Mouse (Mus musculus): ENCODE measurements around the gene Slc25a24. TPM values are rescaled to one million over a fixed set of nuclear protein-coding genes. Genes with fewer than 3 reads are reported as not detected.

Slc25a24 gene
- total RNA-seq (2021), result 10 to 100 TPM; 58.7 to 78.0 TPM
- long read RNA-seq, experiment 1, transcript Slc25a24-201 (10 exons, 3,431 nt), result major isoform, 5 of 13 reads
- long read RNA-seq, experiment 1, partial matches to known transcripts, result 8 of 13 reads
- long read RNA-seq, experiment 1, other reads (novel, unspliced or antisense), result 0 of 13 reads
- long read RNA-seq, experiment 2, partial matches to known transcripts, result 3 of 8 reads
- long read RNA-seq, experiment 2, other reads (novel, unspliced or antisense), result 1 of 8 reads

DNA sequence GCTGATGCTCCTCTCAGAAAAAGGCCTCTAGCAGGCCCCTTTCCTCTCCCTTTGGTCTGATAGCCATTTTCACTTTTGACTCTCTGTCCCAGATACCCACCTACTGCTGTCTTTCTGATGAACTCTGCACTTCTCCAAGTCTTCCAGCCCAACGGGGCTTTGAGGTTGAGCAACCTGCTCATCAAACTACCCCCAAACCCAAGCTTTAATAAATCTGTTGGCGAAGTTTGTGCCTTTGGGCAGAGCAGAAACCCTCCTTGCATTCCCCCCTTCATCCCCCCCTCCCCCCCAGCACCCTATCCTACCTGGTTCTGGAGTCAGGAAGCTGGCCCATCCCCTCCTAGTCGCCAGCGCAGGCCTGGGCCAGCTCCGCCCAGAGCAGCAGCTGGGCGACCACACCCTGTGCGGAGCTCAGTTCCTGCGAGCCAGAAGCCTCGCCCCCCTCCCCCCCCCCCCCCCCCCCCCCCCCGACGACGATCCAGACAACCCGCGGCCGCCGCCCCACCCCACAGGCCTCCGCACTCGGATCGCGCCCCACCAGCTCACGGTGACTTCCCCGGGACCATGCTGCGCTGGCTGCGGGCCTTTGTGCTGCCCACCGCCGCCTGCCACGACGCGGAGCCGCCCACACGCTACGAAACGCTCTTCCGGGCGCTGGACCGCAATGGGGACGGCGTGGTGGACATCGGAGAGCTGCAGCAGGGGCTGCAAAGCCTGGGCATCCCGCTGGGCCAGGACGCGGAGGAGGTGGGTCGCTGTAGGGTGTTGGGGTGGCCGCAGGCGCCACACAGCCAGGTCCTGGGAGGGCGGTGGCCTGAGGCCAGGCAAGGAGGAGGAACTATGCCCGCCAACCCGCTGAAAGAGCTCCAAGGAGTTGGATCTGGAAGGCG is at the start of gene Slc25a24:
TSS of gene Slc25a24 (plus strand) at position 509 of the 890 bp plus-strand sequence.
- peak; percentile 68 to 71 for DNase-seq

DNA sequence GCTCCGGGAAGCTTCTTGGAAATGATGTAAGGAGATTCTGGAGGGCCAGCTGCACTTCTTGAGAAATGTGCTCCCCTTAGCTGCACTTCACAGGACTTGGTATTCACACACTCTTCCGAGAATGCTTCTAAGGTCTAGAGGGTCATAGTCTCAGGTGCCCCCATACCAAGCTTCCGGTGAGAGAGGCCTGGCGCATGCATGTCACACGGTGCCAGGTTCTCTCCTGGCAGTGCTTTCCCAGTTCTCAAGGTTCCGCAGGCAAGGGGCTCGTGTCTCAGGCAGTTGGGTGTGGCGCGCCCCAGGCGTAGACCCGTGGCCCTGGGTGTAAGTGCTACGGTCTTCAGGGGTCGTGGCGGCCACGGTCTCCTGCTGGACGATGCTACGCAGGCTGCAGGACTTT is 42.8 kb upstream of the Slc25a24 start, which contains the start of gene Slc25a54:
TSS of gene Slc25a54 (plus strand) at position 301 of the 400 bp plus-strand sequence.
- DNase-seq, result no peak

DNA sequence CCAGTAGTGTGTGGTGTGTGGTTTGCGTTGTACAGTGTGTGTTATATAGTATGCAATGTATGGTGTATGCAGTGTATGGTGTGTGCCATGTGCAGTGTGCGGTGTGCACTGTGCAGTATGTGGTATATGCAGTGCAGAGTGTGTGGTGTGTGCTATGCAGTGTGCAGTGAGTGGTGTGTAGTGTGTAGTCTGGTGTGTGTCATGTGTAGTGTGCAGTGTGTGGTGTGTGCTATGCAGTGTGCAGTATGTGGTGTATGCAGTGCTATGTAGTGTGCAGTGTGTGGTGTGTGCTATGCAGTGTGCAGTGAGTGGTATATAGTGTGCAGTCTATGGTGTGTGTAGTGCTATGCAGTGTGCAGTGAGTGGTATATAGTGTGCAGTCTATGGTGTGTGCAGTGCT is 38.5 kb upstream of the Slc25a24 start:
- DNase-seq, result no peak

DNA sequence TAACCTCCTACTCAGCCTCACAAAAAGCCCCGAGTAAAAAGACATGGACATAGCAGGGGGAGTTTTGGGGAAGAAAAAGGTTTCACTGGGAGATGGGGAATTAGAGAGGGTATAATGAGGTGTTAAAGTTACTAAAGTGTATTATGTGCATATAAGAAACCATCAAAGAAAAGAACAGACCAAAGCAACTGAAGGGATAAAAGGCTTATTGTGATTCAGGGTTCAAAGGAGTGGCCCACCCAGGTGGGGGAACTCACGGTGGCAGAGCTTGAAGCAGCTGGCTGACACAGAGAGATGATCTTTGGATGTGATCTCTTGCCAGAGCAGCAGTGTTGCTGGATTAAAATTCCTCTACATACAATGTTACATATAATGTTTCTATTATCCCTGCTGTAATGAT is 34.5 kb upstream of the Slc25a24 start:
- DNase-seq, result no peak

DNA sequence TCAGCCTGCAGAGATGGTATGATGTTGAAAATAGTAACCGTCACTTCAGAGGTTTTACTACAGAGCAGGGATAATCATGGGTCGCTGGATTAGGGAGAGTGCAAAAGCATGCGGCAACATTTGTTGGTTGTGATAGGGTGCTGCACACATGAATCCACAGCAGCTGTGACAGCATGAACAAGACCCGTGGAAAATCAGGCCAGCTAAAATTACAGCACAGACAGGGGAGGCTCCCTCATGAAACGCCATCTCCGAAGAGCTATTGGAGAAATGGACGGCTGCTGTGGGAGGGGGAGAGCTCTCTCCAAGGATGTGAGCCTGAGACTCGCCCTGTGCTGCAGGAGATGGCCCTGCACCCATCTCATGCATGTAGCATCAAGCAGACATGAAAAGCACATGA is 18.2 kb upstream of the Slc25a24 start:
- no peak for DNase-seq

DNA sequence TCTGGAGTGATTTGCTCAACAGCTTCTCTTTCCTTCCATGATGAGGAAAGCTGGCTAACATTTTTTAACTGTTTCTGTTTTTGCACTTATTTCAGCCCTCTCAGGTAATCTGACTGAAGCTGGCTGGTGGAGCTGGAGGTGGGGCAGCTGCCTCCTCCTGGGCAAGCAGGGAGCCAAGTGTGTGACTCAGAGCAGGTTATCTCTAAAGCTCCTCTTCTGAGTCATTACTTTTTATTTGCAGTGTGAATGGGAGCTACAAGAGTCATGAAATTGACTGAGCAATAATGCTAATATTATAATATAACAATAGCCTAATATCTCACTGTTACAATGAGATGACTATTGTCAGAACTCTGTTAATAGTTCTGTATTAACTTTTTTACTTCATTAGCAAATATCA is 5.8 kb upstream of the Slc25a24 start:
- peak; percentile 23 to 24 for DNase-seq

- DNase-seq, result no peak
Measured at GRCm38 (mm10) chr3:109119562-109119961, 3.4 kb upstream of the Slc25a24 start.

DNA sequence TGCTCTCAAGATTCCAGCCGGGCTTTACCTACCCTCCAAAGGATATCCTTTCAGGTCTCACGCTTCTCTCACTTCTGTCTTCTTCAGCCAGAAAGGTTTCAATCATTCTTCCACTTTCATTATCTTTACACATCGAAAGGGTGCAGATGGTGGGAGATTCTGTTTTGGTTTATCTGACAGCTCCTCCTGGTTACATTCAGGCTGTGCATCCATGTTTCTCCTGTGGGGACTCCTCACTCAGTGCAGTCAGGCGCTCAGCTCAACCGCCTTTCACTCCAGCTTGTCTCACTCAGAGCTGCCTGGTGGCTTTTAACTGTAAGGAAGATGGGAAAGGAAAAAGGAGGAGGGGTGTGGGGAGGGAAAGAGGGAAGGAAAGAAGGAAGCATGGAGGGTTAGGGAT is 3.0 kb upstream of the Slc25a24 start:
- DNase-seq, result no peak

DNA sequence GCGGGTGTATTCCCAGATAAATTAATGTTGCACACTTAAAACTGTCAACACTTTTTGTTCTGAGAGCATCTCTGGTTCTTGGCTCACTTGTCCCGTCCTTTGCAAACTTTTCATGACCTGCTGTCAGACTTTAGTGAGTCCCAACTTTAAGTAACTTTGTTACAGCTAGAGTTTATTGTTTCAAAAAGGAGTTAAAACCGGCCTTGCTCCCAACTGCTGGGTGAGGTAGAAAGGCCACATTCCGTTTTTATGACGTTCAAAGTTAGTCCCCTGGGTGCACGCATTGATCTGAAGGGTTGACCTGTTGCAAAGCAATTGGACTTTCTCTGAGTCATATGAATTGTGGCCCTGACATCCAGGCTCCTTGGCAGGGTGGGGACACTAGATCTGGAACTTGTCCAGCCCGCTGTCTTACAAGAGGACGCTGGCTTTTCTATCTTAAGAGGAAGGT is 607 bp downstream of the Slc25a24 start:
- DNase-seq, result peak; percentile 79 to 85

- DNase-seq, result peak in 1 of 2 experiments; percentile 21
Measured at GRCm38 (mm10) chr3:109124091-109124490, 1.1 kb downstream of the Slc25a24 start.

GRCm38 (mm10) chr3:109125531-109125930 is 2.6 kb downstream of the Slc25a24 start:
- DNase-seq, result no peak

GRCm38 (mm10) chr3:109129768-109130167 is 6.8 kb downstream of the Slc25a24 start:
- no peak for DNase-seq

GRCm38 (mm10) chr3:109132966-109133365 is 10.0 kb downstream of the Slc25a24 start:
- DNase-seq, result no peak

DNA sequence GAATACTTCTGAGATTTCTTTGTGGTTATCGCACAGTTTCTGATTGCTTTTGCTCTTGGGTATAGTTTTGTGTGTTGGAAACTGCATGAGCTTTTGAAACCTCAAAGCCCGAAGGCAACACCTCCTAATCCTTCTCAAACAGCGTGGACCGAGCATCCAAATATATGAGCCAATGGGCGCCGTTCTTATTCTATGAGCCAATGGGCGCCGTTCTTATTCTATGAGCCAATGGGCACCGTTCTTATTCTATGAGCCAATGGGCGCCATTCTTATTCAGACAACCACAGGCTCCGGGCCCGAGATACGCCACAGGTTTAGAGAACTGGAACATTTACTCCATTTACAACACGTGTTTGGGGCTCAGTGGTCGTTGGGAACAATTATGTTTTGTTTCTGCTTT is 11.1 kb downstream of the Slc25a24 start:
- no peak for DNase-seq

DNA sequence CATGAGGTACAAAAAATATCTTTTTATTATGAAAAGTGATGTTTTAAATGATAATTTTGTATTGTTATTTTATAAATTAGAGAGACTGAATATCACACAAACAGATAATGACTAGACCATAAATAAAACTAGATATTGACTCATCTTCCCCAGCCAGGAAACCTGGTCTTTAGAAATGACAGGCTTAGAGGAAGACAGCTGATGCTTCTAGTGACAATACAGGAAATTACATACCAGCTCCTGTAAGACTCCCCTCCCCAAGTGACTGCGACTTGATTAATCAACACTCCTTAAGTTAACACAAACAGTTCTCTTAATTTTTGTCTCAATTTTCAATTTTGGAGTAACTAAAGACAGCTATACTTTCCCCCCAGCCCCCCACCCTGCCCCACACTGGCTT is 12.4 kb downstream of the Slc25a24 start:
- DNase-seq, result no peak

DNA sequence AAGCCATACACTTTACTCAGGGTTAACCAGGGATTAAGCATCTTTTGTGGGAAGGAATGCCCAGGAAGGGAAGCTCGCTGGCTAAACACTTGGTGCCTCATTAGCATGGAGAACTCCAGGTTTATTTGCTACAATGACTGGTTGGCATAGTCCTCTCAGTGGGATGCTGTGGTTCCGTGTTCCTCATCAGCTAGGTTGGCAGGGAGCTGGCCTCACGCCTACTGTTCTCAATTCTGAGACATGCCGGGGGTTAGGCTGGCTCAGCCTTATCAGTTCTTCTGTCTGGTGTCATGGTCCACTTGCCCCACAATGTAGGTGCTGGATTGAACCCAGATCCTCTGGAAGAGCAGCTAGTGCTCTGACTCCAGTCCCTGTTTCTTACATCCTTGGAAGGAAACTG is 29.6 kb downstream of the Slc25a24 start:
- DNase-seq, result no peak

DNA sequence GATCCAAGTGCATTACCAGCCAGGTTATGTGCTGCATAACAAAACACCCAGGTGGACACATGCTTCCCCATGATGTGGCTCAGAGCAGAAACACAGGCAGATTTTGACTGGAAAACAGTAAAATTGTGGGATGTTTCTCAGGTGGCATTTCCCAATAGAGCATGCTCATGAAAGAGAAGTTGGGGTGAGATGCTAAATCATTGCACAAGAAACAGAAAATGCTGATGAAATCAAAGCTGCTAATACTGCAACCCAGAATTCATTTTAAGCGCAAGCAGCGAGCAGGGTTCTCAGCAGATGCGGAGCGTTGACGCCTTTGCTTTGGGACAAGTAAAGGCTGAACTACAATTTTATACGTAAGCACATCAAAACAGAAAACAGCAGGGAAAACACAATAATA is 30.5 kb downstream of the Slc25a24 start:
- DNase-seq, result no peak

GRCm38 (mm10) chr3:109155926-109156669 is 33.1 kb downstream of the Slc25a24 start:
- no peak for DNase-seq

DNA sequence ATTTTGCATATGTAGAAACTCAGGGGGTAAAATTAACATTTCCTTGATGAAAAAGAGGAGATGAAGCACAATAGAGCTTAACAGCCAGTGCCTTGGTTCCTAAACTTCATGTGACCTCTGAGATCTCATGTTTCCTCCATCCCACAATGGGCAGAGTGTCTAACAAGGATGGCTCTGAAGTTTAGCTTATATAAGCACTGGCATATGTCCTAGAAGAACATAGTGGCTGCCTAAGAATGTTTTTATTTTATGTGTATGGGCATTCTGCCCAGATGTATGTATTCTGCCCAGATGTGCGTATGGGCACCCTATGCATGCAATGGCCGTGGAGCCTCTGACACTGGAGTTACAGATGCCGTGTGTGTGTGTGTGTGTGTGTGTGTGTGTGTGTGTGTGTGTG is 34.5 kb downstream of the Slc25a24 start:
- DNase-seq, result no peak

DNA sequence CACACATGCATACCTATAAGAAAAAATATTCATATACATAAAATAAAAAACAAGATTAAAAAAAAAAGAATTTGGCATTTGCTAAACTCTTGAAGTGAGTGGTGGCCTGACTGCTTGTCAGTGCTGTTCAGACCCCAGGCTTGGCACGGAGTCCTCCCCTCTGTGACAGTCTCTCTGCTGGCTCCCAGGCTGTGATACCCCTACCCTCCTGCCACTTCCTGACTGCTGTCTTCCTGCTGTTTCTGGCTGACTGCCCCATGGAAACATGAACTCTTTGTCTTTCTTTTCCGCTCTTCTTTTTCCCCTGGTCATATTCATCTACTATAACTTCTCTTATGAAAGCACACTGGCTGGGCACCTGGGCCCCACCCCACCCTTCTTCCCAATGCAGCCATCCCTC is 41.1 kb downstream of the Slc25a24 start:
- no peak for DNase-seq

GRCm38 (mm10) chr3:109164644-109165043 is 41.7 kb downstream of the Slc25a24 start:
- peak in 1 of 2 experiments; percentile 9 for DNase-seq

- peak; percentile 10 to 45 for DNase-seq
Measured at GRCm38 (mm10) chr3:109165214-109165829, 42.4 kb downstream of the Slc25a24 start.

All from adrenal gland, postnatal 36 days (tissue).